Mouse (Mus musculus) limb, embryonic 14.5 days (tissue): ENCODE measurements around the gene Taok2. TPM values are rescaled to one million over a fixed set of nuclear protein-coding genes. Genes with fewer than 3 reads are reported as not detected.

Source experiments
- ATAC-seq: fragments of 200-750 bp; cut with Nextera tagmentation; 2 replicates; pipeline ENCODE4 v1.8.0; 2017; ENCODE audit warnings: low read depth, moderate number of reproducible peaks, moderate TSS enrichment; ENCODE audit not compliant: low FRiP score
- DNase-seq: peaks from one replicate; pipeline ENCODE4 v3.0.0-alpha.2; 2015; ENCODE audit warnings: low spot score
- H3K27ac ChIP-seq: fragments of 300-500 bp; sonication (generic); replicated peaks from 2 replicates; pipeline ENCODE4 v1.5.1; 2014; ENCODE audit warnings: low read depth, mild to moderate bottlenecking, low read length, moderate library complexity, mixed read lengths
- H3K27me3 ChIP-seq: fragments of 300-500 bp; sonication (generic); 2 replicates; pipeline ENCODE4 v1.6.1; 2014; ENCODE audit warnings: low read length, mixed read lengths; ENCODE audit not compliant: control insufficient read depth, insufficient read depth
- H3K36me3 ChIP-seq: fragments of 300-500 bp; sonication (generic); 2 replicates; pipeline ENCODE4 v1.6.1; 2014; ENCODE audit warnings: mild to moderate bottlenecking, low read length, moderate library complexity, mixed read lengths; ENCODE audit not compliant: control insufficient read depth, insufficient read depth
- H3K4me1 ChIP-seq: fragments of 300-500 bp; sonication (generic); 2 replicates; pipeline ENCODE4 v1.6.1; 2014; ENCODE audit warnings: antibody characterized with exemption, low read length, mixed read lengths; ENCODE audit not compliant: control insufficient read depth, insufficient read depth
- H3K4me2 ChIP-seq: fragments of 300-500 bp; sonication (generic); replicated peaks from 2 replicates; pipeline ENCODE4 v1.6.1; 2014; ENCODE audit warnings: low read depth, mild to moderate bottlenecking, low read length, moderate library complexity; ENCODE audit not compliant: severe bottlenecking
- H3K4me3 ChIP-seq: fragments of 300-500 bp; sonication (generic); replicated peaks from 2 replicates; pipeline ENCODE4 v1.5.1; 2014; ENCODE audit warnings: low read length
- H3K9ac ChIP-seq: fragments of 300-500 bp; sonication (generic); 2 replicates; pipeline ENCODE4 v1.6.1; 2014; ENCODE audit warnings: mild to moderate bottlenecking, low read depth, low read length, moderate library complexity; ENCODE audit not compliant: severe bottlenecking
- H3K9me3 ChIP-seq: fragments of 300-500 bp; sonication (generic); 2 replicates; pipeline ENCODE4 v1.6.1; 2016; ENCODE audit warnings: low read length; ENCODE audit not compliant: control insufficient read depth
- POLR2A ChIP-seq: fragments of 200-500 bp; IDR thresholded peaks from 2 replicates; pipeline ENCODE4 v1.8.0; 2012; ENCODE audit warnings: inconsistent platforms, mild to moderate bottlenecking, moderate library complexity, borderline replicate concordance; ENCODE audit not compliant: insufficient read depth, insufficient read length; ENCODE audit errors: extremely low read depth
- WGBS: fragments of 180-500 bp; shearing (Covaris S2); extraction: QIAGEN DNeasy Blood & Tissue Kit; methylation state at CpG from one replicate; pipeline ENCODE4 v1.1.7; 2014; 5-methylcytosine and 5-hydroxymethylcytosine counted together
- polyA plus RNA-seq, 2 experiments: library from polyadenylated mRNA; depleted of rRNA in 1 of 2; stranded (reverse) in 1 of 2; unstranded in 1 of 2; fragments of >200 nt; fragmentation: Nextera tagmentation in 1 of 2; extraction: Ambion mirVana in 1 of 2; gene quantifications; 2 replicates each; pipeline versions ENCODE4 v1.2.1 to v1.2.3; 2012 to 2014

The Taok2 gene
- polyA plus RNA-seq, 2 experiments = 28.5 to 106 TPM

DNA sequence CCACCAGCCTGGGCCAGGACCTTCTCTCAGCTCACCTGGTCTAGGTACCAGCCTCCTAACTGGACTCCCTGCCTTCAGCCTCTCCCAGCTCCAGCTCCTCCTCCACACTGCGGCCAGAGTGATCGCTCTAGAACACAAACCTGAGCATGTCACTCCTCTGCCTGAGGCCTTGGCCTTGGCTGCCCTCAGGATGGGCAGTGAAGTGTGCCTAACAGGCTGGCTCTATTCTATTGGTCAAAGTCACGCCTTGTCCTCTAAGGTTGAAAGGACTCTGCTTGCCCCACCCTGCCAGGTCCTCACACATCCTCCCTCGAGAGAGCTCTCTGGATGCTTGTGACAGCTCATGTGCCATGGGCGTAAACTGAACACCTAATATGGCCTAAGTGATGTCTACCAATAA, 31.0 kb downstream of the Taok2 start:
- Histone ChIP-seq H3K4me1 (peaks cover under 1% of the 10 kb centered on the region; the same call in 1 of the 2 replicates), H3K4me3 (no peak overlapping the region), H3K27me3 (peaks cover 18% of the 10 kb centered on the region), H3K9me3 (no peaks in the 10 kb centered on the region), H3K36me3 (peaks cover 68% of the 10 kb centered on the region), H3K4me2 (no peak overlapping the region), H3K27ac (no peak overlapping the region), H3K9ac (no peak overlapping the region)
- no peak for TF ChIP-seq POLR2A
- no peak for DNase-seq
- WGBS = 89% methylated on average over 5 of the region's 5 CpGs
- no peak for ATAC-seq

DNA sequence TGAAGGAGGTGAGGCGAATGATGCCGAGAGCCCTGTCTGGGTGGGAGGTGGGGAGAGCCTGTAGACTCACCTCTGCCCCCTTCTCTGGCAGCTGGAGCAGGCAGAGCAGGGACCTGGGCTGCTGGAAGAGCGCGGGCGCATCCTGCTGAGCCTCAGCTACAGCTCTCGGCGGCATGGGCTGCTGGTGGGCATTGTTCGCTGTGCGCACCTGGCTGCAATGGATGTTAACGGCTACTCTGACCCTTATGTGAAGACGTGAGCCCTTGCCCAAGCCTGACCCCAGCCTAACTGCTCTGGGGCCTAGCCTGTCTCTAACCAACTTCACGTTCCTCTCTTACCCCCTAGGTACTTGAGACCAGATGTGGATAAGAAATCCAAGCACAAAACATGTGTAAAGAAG, 33.3 kb downstream of the Taok2 start:
- H3K9ac ChIP-seq = no peak overlapping the region
- ATAC-seq (no peak), DNase-seq (no peak)
- no peak overlapping the region for H3K4me2 ChIP-seq
- no peak overlapping the region for H3K4me3 ChIP-seq
- 40% methylated on average over 12 of the region's 12 CpGs for WGBS
- H3K27ac ChIP-seq = no peak overlapping the region
- H3K9me3 ChIP-seq = no peaks in the 10 kb centered on the region
- peaks cover 6% of the 10 kb centered on the region; the same call in 1 of the 2 replicates for H3K4me1 ChIP-seq
- H3K36me3 ChIP-seq = peaks cover 47% of the 10 kb centered on the region
- TF ChIP-seq POLR2A = no peak
- peaks cover 32% of the 10 kb centered on the region for H3K27me3 ChIP-seq

DNA sequence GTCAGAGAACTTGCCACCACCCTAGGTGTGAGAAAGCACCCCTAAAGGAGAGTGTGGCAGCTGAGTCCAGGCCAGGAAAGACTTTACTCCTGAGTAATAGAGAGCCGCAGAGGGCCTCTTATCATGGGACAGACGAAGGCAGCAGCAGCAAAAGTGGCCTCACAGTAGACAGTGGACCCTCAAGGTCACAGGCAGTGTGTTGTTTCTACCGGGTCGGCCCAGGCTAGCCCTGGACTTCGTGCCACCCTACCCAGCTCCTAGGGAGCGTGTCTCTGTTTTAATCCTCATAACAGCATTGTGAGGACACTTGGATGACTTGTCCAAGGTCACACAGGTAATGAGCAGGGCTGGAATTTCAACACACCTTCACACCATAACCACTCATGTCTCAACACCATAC, 34.3 kb downstream of the Taok2 start:
- WGBS = 85% methylated on average over 6 of the region's 6 CpGs
- peaks cover 32% of the 10 kb centered on the region for H3K27me3 ChIP-seq
- H3K4me1 ChIP-seq = peaks cover 6% of the 10 kb centered on the region; the same call in 1 of the 2 replicates
- H3K9me3 ChIP-seq = no peaks in the 10 kb centered on the region
- H3K4me2 ChIP-seq = no peak overlapping the region
- DNase-seq (no peak), ATAC-seq (no peak)
- TF ChIP-seq POLR2A = no peak
- H3K36me3 ChIP-seq = peaks cover 37% of the 10 kb centered on the region
- H3K9ac ChIP-seq = no peak overlapping the region
- H3K27ac ChIP-seq = no peak overlapping the region
- H3K4me3 ChIP-seq = no peak overlapping the region

DNA sequence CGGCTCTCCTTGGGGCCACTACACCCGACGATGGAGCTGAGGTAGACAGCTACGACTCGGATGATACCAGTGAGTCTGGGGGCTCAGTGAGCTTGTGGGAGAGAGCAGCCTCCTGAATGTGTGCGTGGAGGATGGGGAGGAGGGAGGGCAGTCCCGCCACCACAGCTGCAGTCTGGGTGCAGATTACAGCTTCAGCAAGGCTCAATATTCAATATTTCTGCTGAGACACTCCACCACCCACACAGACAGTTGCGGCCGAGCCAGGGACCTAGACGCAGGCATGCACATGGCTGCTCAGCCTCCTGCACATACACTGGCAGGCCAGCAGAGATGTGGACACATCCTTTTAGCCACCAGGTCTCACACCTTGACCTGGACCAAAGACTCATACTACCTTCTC, 35.7 kb downstream of the Taok2 start:
- TF ChIP-seq POLR2A = no peak
- H3K9ac ChIP-seq = no peak overlapping the region
- H3K4me1 ChIP-seq = peaks cover 6% of the 10 kb centered on the region; the same call in 1 of the 2 replicates
- H3K27ac ChIP-seq = no peak overlapping the region
- peak overlapping the region; percentile 50 for H3K4me3 ChIP-seq
- peaks cover 32% of the 10 kb centered on the region for H3K27me3 ChIP-seq
- ATAC-seq = no peak
- no peaks in the 10 kb centered on the region for H3K9me3 ChIP-seq
- WGBS = 29% methylated on average over 10 of the region's 10 CpGs
- peak overlapping the region; percentile 97; the same call in 1 of the 2 replicates for H3K4me2 ChIP-seq
- peaks cover 23% of the 10 kb centered on the region for H3K36me3 ChIP-seq
- no peak for DNase-seq

DNA sequence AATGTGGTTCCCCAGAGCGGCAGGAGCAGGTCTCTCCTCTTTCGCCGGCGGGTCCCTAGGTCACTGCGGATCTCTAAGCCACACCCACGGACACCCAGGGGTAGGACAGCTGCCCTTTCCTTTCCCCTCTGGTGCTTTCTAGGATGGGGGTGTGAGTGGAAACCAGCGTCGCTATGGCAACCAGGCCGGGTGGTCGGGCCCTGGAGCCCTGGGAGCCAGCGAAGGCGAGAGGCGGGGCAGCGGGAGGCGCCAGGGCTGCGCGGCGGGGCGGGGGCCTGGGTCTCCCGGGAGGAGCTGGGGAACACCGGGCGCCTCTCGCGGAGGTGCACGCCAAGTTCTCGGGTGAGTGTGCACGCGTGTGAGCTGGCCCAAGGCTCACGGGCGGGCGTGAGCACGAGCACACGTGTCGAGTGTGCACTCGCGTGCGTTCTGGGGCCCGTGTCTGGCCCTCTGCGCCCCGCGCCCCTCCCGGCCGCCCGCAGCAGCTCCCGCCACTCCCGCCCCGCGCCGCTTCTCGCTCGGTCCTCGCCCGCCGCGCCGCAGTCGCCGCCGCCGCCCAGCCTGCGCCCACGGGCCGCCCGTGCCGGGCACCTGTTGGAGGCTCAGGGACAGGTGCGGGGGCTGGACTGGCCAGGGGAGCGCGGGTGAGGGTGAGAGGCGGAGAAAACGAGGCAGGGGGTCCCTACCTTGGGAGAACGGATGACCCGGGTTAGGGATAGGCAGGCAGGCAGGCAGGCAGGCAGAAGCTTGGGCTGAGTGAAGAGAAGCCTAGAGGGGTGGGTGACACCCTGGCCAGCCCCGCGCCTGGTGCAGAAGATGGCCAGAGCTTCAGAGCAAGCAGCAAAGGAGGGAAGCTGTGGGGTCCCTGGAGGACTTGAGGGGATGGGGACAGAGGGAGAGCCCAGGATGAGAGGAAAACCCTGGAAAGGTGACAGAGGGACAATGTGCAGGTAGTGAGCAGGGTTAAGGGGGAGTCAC, 36.8 kb downstream of the Taok2 start:
- Histone ChIP-seq H3K9me3 (no peaks in the 10 kb centered on the region), H3K27me3 (peaks cover 32% of the 10 kb centered on the region), H3K36me3 (peaks cover 12% of the 10 kb centered on the region), H3K27ac (no peak overlapping the region), H3K4me3 (peak overlapping the region; percentile 50), H3K4me1 (peaks cover 6% of the 10 kb centered on the region; the same call in 1 of the 2 replicates), H3K9ac (peak overlapping the region; percentile 58), H3K4me2 (peak overlapping the region; percentile 97)
- no peak for TF ChIP-seq POLR2A
- 0 out of 2 replicates have a peak, but pooled peaks have one; percentile 24 for ATAC-seq
- peak; percentile 38 for DNase-seq
- 1% methylated on average over 45 of the region's 74 CpGs for WGBS
